In genomic region chr14:49783866-49784265, GRCm38 (mm10) we compare ENCODE assay signal across 10 mouse cellular contexts. TPM values are rescaled to one million over a fixed set of nuclear protein-coding genes. Genes with fewer than 3 reads are reported as not detected.
A peak's percentile ranks its signal among the peaks of the same experiment; 100 is the strongest.
DNase-seq lines count a peak whose midpoint lies in the region; ATAC-seq and TF ChIP-seq lines count a peak whose summit lies in the region.
"Had no signal": no experiment of that assay in that cellular context is flagged by ENCODE, and none has a peak within 500 bp of the region (broad histone marks: within the 10 kb centered on the region; RNA-seq: fewer than 3 reads in every experiment).

No protein-coding gene starts in this region.

- H3K4me2 ChIP-seq in hindbrain, embryonic 11.5 days (replicated peaks; ENCODE audit: low read depth, low read length): no peak overlapping the region
- H3K4me2 ChIP-seq in embryonic facial prominence, embryonic 14.5 days (ENCODE audit: low read depth, low read length): peak overlapping the region; percentile 73
- H3K4me2 ChIP-seq in hindbrain, postnatal 0 days (ENCODE audit: low read depth, low read length): peak overlapping the region; percentile 90; the same call in 1 of the 2 replicates
- peak overlapping the region; percentile 76; the same call in 1 of the 2 replicates for H3K4me2 ChIP-seq in midbrain, postnatal 0 days (ENCODE audit: low read depth, low read length, poor library complexity, severe bottlenecking)

- DNase-seq in hindbrain, embryonic 10.5 days (ENCODE audit: low spot score): no peak
- DNase-seq in hindbrain, embryonic 11.5 days (ENCODE audit: low spot score): no peak
- DNase-seq in embryonic facial prominence, embryonic 14.5 days (ENCODE audit: low spot score): no peak
- DNase-seq in hindbrain, postnatal 0 days (ENCODE audit: low spot score): no peak
- DNase-seq in midbrain, postnatal 0 days (ENCODE audit: low spot score): no peak
- no peak for DNase-seq in urinary bladder, postnatal 25 days (ENCODE audit: low spot score)
- DNase-seq in B cell, adult 2 months: no peak
- DNase-seq in thymus, adult 2 months: no peak

- H3K36me3 ChIP-seq in hindbrain, embryonic 10.5 days: no peaks in the 10 kb centered on the region
- H3K36me3 ChIP-seq in hindbrain, embryonic 11.5 days (ENCODE audit: control insufficient read depth, insufficient read depth, low read length): no peaks in the 10 kb centered on the region
- H3K36me3 ChIP-seq in embryonic facial prominence, embryonic 14.5 days (ENCODE audit: control insufficient read depth, insufficient read depth, low read length): no peaks in the 10 kb centered on the region
- H3K36me3 ChIP-seq in hindbrain, postnatal 0 days (ENCODE audit: insufficient read depth, low read length): no peaks in the 10 kb centered on the region
- no peaks in the 10 kb centered on the region for H3K36me3 ChIP-seq in midbrain, postnatal 0 days (ENCODE audit: insufficient read depth, low read length)
- no peaks in the 10 kb centered on the region for H3K36me3 ChIP-seq in thymus, adult 2 months (ENCODE audit: control insufficient read depth, insufficient read depth, low read length)

- 81% methylated on average over 4 of the region's 4 CpGs for WGBS in hindbrain, embryonic 10.5 days
- 88% methylated on average over 4 of the region's 4 CpGs for WGBS in hindbrain, embryonic 11.5 days
- WGBS in embryonic facial prominence, embryonic 14.5 days: 84% methylated on average over 4 of the region's 4 CpGs
- WGBS in hindbrain, postnatal 0 days: 77% methylated on average over 4 of the region's 4 CpGs
- WGBS in midbrain, postnatal 0 days: 78% methylated on average over 4 of the region's 4 CpGs
- 84% methylated on average over 4 of the region's 4 CpGs for WGBS in thymus, adult 2 months

- no peak for TF ChIP-seq POLR2A in thymus, adult 2 months (IDR thresholded peaks at IDR 0.05; ENCODE audit: control insufficient read depth, extremely low read depth, insufficient read depth, low read length, poor library complexity)

- no peak for TF ChIP-seq CTCF in hindbrain, postnatal 0 days (IDR thresholded peaks at IDR 0.05; ENCODE audit: low read depth)
- TF ChIP-seq CTCF in midbrain, postnatal 0 days (IDR thresholded peaks at IDR 0.05): no peak
- TF ChIP-seq CTCF in thymus, adult 2 months (IDR thresholded peaks at IDR 0.05; ENCODE audit: borderline replicate concordance, control insufficient read depth, extremely low read depth, insufficient read depth, low read length, poor library complexity): no peak

- peak overlapping the region; percentile 76 for H3K4me3 ChIP-seq in hindbrain, embryonic 10.5 days
- no peak overlapping the region for H3K4me3 ChIP-seq in hindbrain, embryonic 11.5 days (ENCODE audit: low read depth, low read length)
- no peak overlapping the region for H3K4me3 ChIP-seq in embryonic facial prominence, embryonic 14.5 days (ENCODE audit: low read depth, low read length)
- peak overlapping the region; percentile 77; the same call in 1 of the 2 replicates for H3K4me3 ChIP-seq in hindbrain, postnatal 0 days (ENCODE audit: low read length)
- H3K4me3 ChIP-seq in midbrain, postnatal 0 days (ENCODE audit: low read depth, low read length): peak overlapping the region; percentile 77; the same call in 1 of the 2 replicates
- no peak overlapping the region for H3K4me3 ChIP-seq in thymus, adult 2 months (ENCODE audit: control insufficient read depth, insufficient read depth, low read length)

- no peak overlapping the region for H3K27ac ChIP-seq in hindbrain, embryonic 10.5 days
- no peak overlapping the region for H3K27ac ChIP-seq in hindbrain, embryonic 11.5 days (ENCODE audit: low read depth, low read length)
- no peak overlapping the region for H3K27ac ChIP-seq in embryonic facial prominence, embryonic 14.5 days (replicated peaks; ENCODE audit: low read depth, low read length)
- no peak overlapping the region for H3K27ac ChIP-seq in hindbrain, postnatal 0 days
- no peak overlapping the region for H3K27ac ChIP-seq in midbrain, postnatal 0 days (ENCODE audit: low read depth, low read length)
- H3K27ac ChIP-seq in thymus, adult 2 months (ENCODE audit: control insufficient read depth, insufficient read depth, low read length): no peak overlapping the region

- no peak overlapping the region; the same call in 1 of the 2 replicates for H3K9ac ChIP-seq in hindbrain, embryonic 11.5 days (ENCODE audit: low read depth, low read length)
- H3K9ac ChIP-seq in embryonic facial prominence, embryonic 14.5 days (ENCODE audit: low read depth, low read length): no peak overlapping the region
- H3K9ac ChIP-seq in hindbrain, postnatal 0 days (replicated peaks; ENCODE audit: low read length): no peak overlapping the region
- H3K9ac ChIP-seq in midbrain, postnatal 0 days (replicated peaks; ENCODE audit: low read length, poor library complexity, severe bottlenecking): no peak overlapping the region

- no peak for ATAC-seq in hindbrain, embryonic 11.5 days (ENCODE audit: low FRiP score)
- ATAC-seq in embryonic facial prominence, embryonic 14.5 days (ENCODE audit: low read depth): no peak
- no peak for ATAC-seq in hindbrain, postnatal 0 days
- no peak for ATAC-seq in midbrain, postnatal 0 days (ENCODE audit: low FRiP score)
- ATAC-seq: activated CD4-positive, CD25-positive, alpha-beta regulatory T cell, adult 4 months had no signal

- peaks cover 7% of the 10 kb centered on the region for H3K27me3 ChIP-seq in hindbrain, embryonic 10.5 days (ENCODE audit: insufficient read depth, poor library complexity, severe bottlenecking)
- H3K27me3 ChIP-seq in hindbrain, embryonic 11.5 days (ENCODE audit: control insufficient read depth, insufficient read depth, low read length): peaks cover 3% of the 10 kb centered on the region
- H3K27me3 ChIP-seq in embryonic facial prominence, embryonic 14.5 days (replicated peaks; ENCODE audit: control insufficient read depth, insufficient read depth, low read length): no peaks in the 10 kb centered on the region; the same call in 1 of the 2 replicates
- no peaks in the 10 kb centered on the region for H3K27me3 ChIP-seq in hindbrain, postnatal 0 days (ENCODE audit: insufficient read depth, low read length)
- no peaks in the 10 kb centered on the region for H3K27me3 ChIP-seq in midbrain, postnatal 0 days (ENCODE audit: insufficient read depth, low read length)
- no peaks in the 10 kb centered on the region for H3K27me3 ChIP-seq in thymus, adult 2 months (ENCODE audit: control insufficient read depth, insufficient read depth, low read length)

- no peaks in the 10 kb centered on the region for H3K9me3 ChIP-seq in hindbrain, embryonic 10.5 days
- no peaks in the 10 kb centered on the region for H3K9me3 ChIP-seq in hindbrain, embryonic 11.5 days (ENCODE audit: control insufficient read depth, low read length)
- H3K9me3 ChIP-seq in embryonic facial prominence, embryonic 14.5 days (ENCODE audit: control insufficient read depth, low read length): no peaks in the 10 kb centered on the region
- no peaks in the 10 kb centered on the region for H3K9me3 ChIP-seq in hindbrain, postnatal 0 days (ENCODE audit: low read length)
- no peaks in the 10 kb centered on the region for H3K9me3 ChIP-seq in midbrain, postnatal 0 days (ENCODE audit: low read length)

- peaks cover 10% of the 10 kb centered on the region for H3K4me1 ChIP-seq in hindbrain, embryonic 10.5 days (replicated peaks)
- H3K4me1 ChIP-seq in hindbrain, embryonic 11.5 days (replicated peaks; ENCODE audit: control insufficient read depth, insufficient read depth, low read length): no peaks in the 10 kb centered on the region
- H3K4me1 ChIP-seq in embryonic facial prominence, embryonic 14.5 days (ENCODE audit: control insufficient read depth, insufficient read depth, low read length): peaks cover 5% of the 10 kb centered on the region
- H3K4me1 ChIP-seq in hindbrain, postnatal 0 days (ENCODE audit: insufficient read depth, low read length): peaks cover 10% of the 10 kb centered on the region; the same call in 1 of the 2 replicates
- H3K4me1 ChIP-seq in midbrain, postnatal 0 days (ENCODE audit: insufficient read depth, low read length): peaks cover 5% of the 10 kb centered on the region; the same call in 1 of the 2 replicates
- H3K4me1 ChIP-seq in thymus, adult 2 months (replicated peaks; ENCODE audit: control insufficient read depth, insufficient read depth, low read length): no peaks in the 10 kb centered on the region

RNA-seq across cellular contexts. Expression of gene Armh4, which starts 0.7 kb away (rescaled TPM):
- 37.7 and 39.5 TPM in 2 replicates for polyA plus RNA-seq in hindbrain, embryonic 10.5 days (2016; fragmentation: Nextera tagmentation; extraction: Ambion mirVana)
- 44.7 and 45.6 TPM in 2 replicates for polyA plus RNA-seq in hindbrain, embryonic 11.5 days (2014; fragmentation: Nextera tagmentation; extraction: Ambion mirVana)
- polyA plus RNA-seq in embryonic facial prominence, embryonic 14.5 days (2014; fragmentation: Nextera tagmentation; extraction: Ambion mirVana): 29.4 and 29.8 TPM in 2 replicates
- total RNA-seq in hindbrain, postnatal 0 days (2014; rRNA removed): 27.5 and 30.2 TPM in 2 replicates
- polyA plus RNA-seq in hindbrain, postnatal 0 days (2015; fragmentation: Nextera tagmentation; extraction: Ambion mirVana): 21.7 and 21.9 TPM in 2 replicates
- 23.3 and 24.6 TPM in 2 replicates for total RNA-seq in midbrain, postnatal 0 days (2014; rRNA removed)
- polyA plus RNA-seq in midbrain, postnatal 0 days (2015; fragmentation: Nextera tagmentation; extraction: Ambion mirVana): 17.9 and 18.1 TPM in 2 replicates
- polyA plus RNA-seq in thymus, adult 2 months (2012; rRNA removed): 0.09 and 0.42 TPM in 2 replicates
- total RNA-seq: megakaryocyte progenitor cell, adult 5-6 weeks had no signal
- polyA plus RNA-seq: activated CD4-positive, CD25-positive, alpha-beta regulatory T cell, adult 4 months had no signal

Comparison
In these comparisons a context has a peak if more than half of its experiments do, and no peak if none do; other contexts are left out.
1. H3K4me3 ChIP-seq: peak in hindbrain, embryonic 10.5 days (single experiment), hindbrain, postnatal 0 days (single experiment) and midbrain, postnatal 0 days (single experiment); none in hindbrain, embryonic 11.5 days (single experiment), embryonic facial prominence, embryonic 14.5 days (single experiment) and thymus, adult 2 months (single experiment).
2. RNA of gene Armh4, which starts 0.7 kb away (polyA plus RNA-seq): 44.7 to 45.6 TPM in hindbrain, embryonic 11.5 days, 37.7 to 39.5 TPM in hindbrain, embryonic 10.5 days, 29.4 to 29.8 TPM in embryonic facial prominence, embryonic 14.5 days, 21.7 to 21.9 TPM in hindbrain, postnatal 0 days and 17.9 to 18.1 TPM in midbrain, postnatal 0 days; 0.09 to 0.42 TPM in thymus, adult 2 months; every median in the first group is over 10 times any median in the second.